Mouse (Mus musculus) kidney, embryonic 15.5 days (tissue): ENCODE data around the gene Slco1c1. TPM values are rescaled to one million over a fixed set of nuclear protein-coding genes. Genes with fewer than 3 reads are reported as not detected.

Experiments used
- ATAC-seq: fragments of 200-750 bp; cut with Nextera tagmentation; replicated peaks from 2 replicates; pipeline ENCODE4 v1.8.0; 2017; ENCODE audit warnings: moderate TSS enrichment; ENCODE audit not compliant: low FRiP score
- H3K27ac ChIP-seq: fragments of 300-500 bp; sonication (generic); 2 replicates; pipeline ENCODE4 v1.5.1; 2015; ENCODE audit warnings: mild to moderate bottlenecking, inconsistent platforms
- H3K27me3 ChIP-seq: fragments of 300-500 bp; sonication (generic); 2 replicates; pipeline ENCODE4 v1.6.1; 2015; ENCODE audit warnings: inconsistent platforms
- H3K36me3 ChIP-seq: fragments of 300-500 bp; sonication (generic); 2 replicates; pipeline ENCODE4 v1.6.1; 2015; ENCODE audit warnings: inconsistent platforms
- H3K4me1 ChIP-seq: fragments of 300-500 bp; sonication (generic); 2 replicates; pipeline ENCODE4 v1.6.1; 2015; ENCODE audit warnings: inconsistent platforms
- H3K4me2 ChIP-seq: fragments of 300-500 bp; sonication (generic); 2 replicates; pipeline ENCODE4 v1.6.1; 2015; ENCODE audit warnings: moderate library complexity, mild to moderate bottlenecking, inconsistent platforms
- H3K4me3 ChIP-seq: fragments of 300-500 bp; sonication (generic); replicated peaks from 2 replicates; pipeline ENCODE4 v1.5.1; 2015; ENCODE audit warnings: mild to moderate bottlenecking, inconsistent platforms
- H3K9ac ChIP-seq: fragments of 300-500 bp; sonication (generic); 2 replicates; pipeline ENCODE4 v1.6.1; 2015; ENCODE audit warnings: mild to moderate bottlenecking, inconsistent platforms
- H3K9me3 ChIP-seq: fragments of 300-500 bp; sonication (generic); replicated peaks from 2 replicates; pipeline ENCODE4 v1.6.1; 2016; ENCODE audit warnings: inconsistent platforms
- WGBS: fragments of 180-500 bp; shearing (Covaris S2); methylation state at CpG from one replicate; pipeline ENCODE4 v1.1.7; 2015; ENCODE audit warnings: mixed read lengths; 5-methylcytosine and 5-hydroxymethylcytosine counted together
- polyA plus RNA-seq: library from polyadenylated mRNA; unstranded; fragments of >200 nt; fragmentation: Nextera tagmentation; extraction: Ambion mirVana; gene quantifications from 2 replicates; pipeline ENCODE4 v1.2.1, GENCODE M21; 2015

Gene Slco1c1
- polyA plus RNA-seq, 1 experiment from 2014 or later, result 0.10 TPM

GRCm38 (mm10) chr6:141596081-141596480, 71.9 kb downstream of the Slco1c1 start:
- no peak for ATAC-seq

GRCm38 (mm10) chr6:141597037-141597436, 72.9 kb downstream of the Slco1c1 start:
- no peaks in the 10 kb centered on the region for H3K27me3 ChIP-seq
- peaks cover 4% of the 10 kb centered on the region for H3K9me3 ChIP-seq
- H3K4me2 ChIP-seq, result no peak overlapping the region
- no peaks in the 10 kb centered on the region for H3K36me3 ChIP-seq
- no peak for ATAC-seq
- H3K4me3 ChIP-seq, result no peak overlapping the region
- no peak overlapping the region for H3K27ac ChIP-seq
- no peaks in the 10 kb centered on the region for H3K4me1 ChIP-seq
- H3K9ac ChIP-seq, result no peak overlapping the region
- 96% methylated on average over 2 of the region's 2 CpGs for WGBS

More at GRCm38 (mm10) chr6:141596081-141596480, 71.9 kb downstream of the Slco1c1 start:
- 85% methylated on average over 2 of the region's 2 CpGs for WGBS
- Histone ChIP-seq H3K27me3 (no peaks in the 10 kb centered on the region), H3K27ac (no peak overlapping the region), H3K9ac (no peak overlapping the region), H3K36me3 (no peaks in the 10 kb centered on the region), H3K4me2 (no peak overlapping the region), H3K4me1 (no peaks in the 10 kb centered on the region), H3K9me3 (peaks cover 4% of the 10 kb centered on the region), H3K4me3 (no peak overlapping the region)

GRCm38 (mm10) chr6:141600940-141601339, 76.8 kb downstream of the Slco1c1 start:
- WGBS, result 78% methylated on average over 9 of the region's 9 CpGs

GRCm38 (mm10) chr6:141610702-141611260, 86.6 kb downstream of the Slco1c1 start:
- no peak overlapping the region for H3K9ac ChIP-seq
- no peak for ATAC-seq
- no peaks in the 10 kb centered on the region for H3K36me3 ChIP-seq
- H3K4me3 ChIP-seq, result no peak overlapping the region
- H3K27me3 ChIP-seq, result no peaks in the 10 kb centered on the region
- no peaks in the 10 kb centered on the region for H3K9me3 ChIP-seq
- no peak overlapping the region for H3K27ac ChIP-seq
- no peaks in the 10 kb centered on the region for H3K4me1 ChIP-seq
- H3K4me2 ChIP-seq, result no peak overlapping the region
- WGBS, result 76% methylated on average over 2 of the region's 2 CpGs

More at GRCm38 (mm10) chr6:141600940-141601339, 76.8 kb downstream of the Slco1c1 start:
- H3K4me3 ChIP-seq, result no peak overlapping the region
- no peaks in the 10 kb centered on the region for H3K4me1 ChIP-seq
- ATAC-seq, result no peak
- no peaks in the 10 kb centered on the region for H3K36me3 ChIP-seq
- peaks cover 4% of the 10 kb centered on the region for H3K9me3 ChIP-seq
- H3K4me2 ChIP-seq, result no peak overlapping the region
- H3K9ac ChIP-seq, result no peak overlapping the region
- H3K27me3 ChIP-seq, result no peaks in the 10 kb centered on the region
- no peak overlapping the region for H3K27ac ChIP-seq

- ATAC-seq, result no peak
- H3K4me1 ChIP-seq, result no peaks in the 10 kb centered on the region
- no peak overlapping the region for H3K4me3 ChIP-seq
- no peak overlapping the region for H3K9ac ChIP-seq
- no peaks in the 10 kb centered on the region for H3K27me3 ChIP-seq
- H3K4me2 ChIP-seq, result no peak overlapping the region
- H3K36me3 ChIP-seq, result no peaks in the 10 kb centered on the region
- H3K9me3 ChIP-seq, result no peaks in the 10 kb centered on the region
- H3K27ac ChIP-seq, result no peak overlapping the region
Observed at GRCm38 (mm10) chr6:141614017-141614416, 89.8 kb downstream of the Slco1c1 start.

GRCm38 (mm10) chr6:141615348-141615747, 91.2 kb downstream of the Slco1c1 start:
- no peak for ATAC-seq

More at GRCm38 (mm10) chr6:141615348-141615747, 91.2 kb downstream of the Slco1c1 start:
- 89% methylated on average over 3 of the region's 3 CpGs for WGBS
- Histone ChIP-seq H3K27me3 (no peaks in the 10 kb centered on the region), H3K27ac (no peak overlapping the region), H3K9me3 (no peaks in the 10 kb centered on the region), H3K36me3 (no peaks in the 10 kb centered on the region), H3K9ac (no peak overlapping the region), H3K4me3 (no peak overlapping the region), H3K4me1 (no peaks in the 10 kb centered on the region), H3K4me2 (no peak overlapping the region)

Other genes with a start within 250 kb of the Slco1c1 start
- 0.13 TPM in 1 of 2 replicates, not detected in the other for gene Slco1b2, start 105.2 kb downstream of the Slco1c1 start, polyA plus RNA-seq
- not detected in 2 replicates for gene Gm5724, start 249.4 kb downstream of the Slco1c1 start, polyA plus RNA-seq